Mouse (Mus musculus): ENCODE measurements at regions not wholly inside any gene's neighbourhood (a gene's known extent, or its start where the extent isn't known, plus 50 kb on each side); places are given as distances from the start of the nearest gene placed in this dataset.

- ATAC-seq: no peak
- no peaks in the 10 kb centered on the region for H3K27me3 ChIP-seq (ENCODE audit: insufficient read depth, low read length)
Measured at GRCm38 (mm10) chr13:25570641-25571040, 300.3 kb upstream of the Nrsn1 start.

GRCm38 (mm10) chr13:25562746-25563145 lies 292.4 kb upstream of the Nrsn1 start:
- H3K27me3 ChIP-seq (ENCODE audit: insufficient read depth, low read length): no peaks in the 10 kb centered on the region
- no peak overlapping the region for H3K4me2 ChIP-seq (ENCODE audit: low read depth, low read length)
- DNase-seq (peak; percentile 18), ATAC-seq (no peak)
- TF ChIP-seq CTCF (IDR thresholded peaks at IDR 0.05; ENCODE audit: low read depth) (peak; percentile 84), EP300 (IDR thresholded peaks at IDR 0.05; ENCODE audit: low read depth) (no peak)
- WGBS (ENCODE audit: insufficient replicate concordance): 3% methylated on average over 2 of the region's 2 CpGs
- H3K9me3 ChIP-seq (ENCODE audit: low read length): no peaks in the 10 kb centered on the region
- H3K4me3 ChIP-seq (ENCODE audit: low read depth, low read length): no peak overlapping the region
- H3K4me1 ChIP-seq (ENCODE audit: insufficient read depth): no peaks in the 10 kb centered on the region
- H3K9ac ChIP-seq (replicated peaks): no peak overlapping the region
- H3K27ac ChIP-seq (ENCODE audit: low read depth): no peak overlapping the region
- H3K36me3 ChIP-seq (replicated peaks; ENCODE audit: insufficient read depth, low read length): no peaks in the 10 kb centered on the region

More at GRCm38 (mm10) chr13:25570641-25571040, 300.3 kb upstream of the Nrsn1 start:
- no peaks in the 10 kb centered on the region for H3K9me3 ChIP-seq (ENCODE audit: low read length)
- DNase-seq: no peak
- H3K4me1 ChIP-seq (ENCODE audit: insufficient read depth): no peaks in the 10 kb centered on the region
- no peak overlapping the region for H3K9ac ChIP-seq (replicated peaks)
- no peak overlapping the region for H3K4me3 ChIP-seq (ENCODE audit: low read depth, low read length)
- no peak for TF ChIP-seq CTCF (IDR thresholded peaks at IDR 0.05; ENCODE audit: low read depth)
- TF ChIP-seq EP300 (IDR thresholded peaks at IDR 0.05; ENCODE audit: low read depth): no peak
- H3K27ac ChIP-seq (ENCODE audit: low read depth): no peak overlapping the region
- no peak overlapping the region for H3K4me2 ChIP-seq (ENCODE audit: low read depth, low read length)
- 75% methylated on average over 5 of the region's 5 CpGs for WGBS (ENCODE audit: insufficient replicate concordance)
- no peaks in the 10 kb centered on the region for H3K36me3 ChIP-seq (replicated peaks; ENCODE audit: insufficient read depth, low read length)

GRCm38 (mm10) chr13:25560339-25560738 lies 290.0 kb upstream of the Nrsn1 start:
- H3K4me3 ChIP-seq (ENCODE audit: low read depth, low read length): no peak overlapping the region
- no peaks in the 10 kb centered on the region for H3K36me3 ChIP-seq (replicated peaks; ENCODE audit: insufficient read depth, low read length)
- 30% methylated on average over 2 of the region's 2 CpGs for WGBS (ENCODE audit: insufficient replicate concordance)
- H3K27me3 ChIP-seq (ENCODE audit: insufficient read depth, low read length): no peaks in the 10 kb centered on the region
- H3K27ac ChIP-seq (ENCODE audit: low read depth): no peak overlapping the region
- H3K4me2 ChIP-seq (ENCODE audit: low read depth, low read length): no peak overlapping the region
- DNase-seq (no peak), ATAC-seq (no peak)
- no peaks in the 10 kb centered on the region for H3K4me1 ChIP-seq (ENCODE audit: insufficient read depth)
- H3K9me3 ChIP-seq (ENCODE audit: low read length): no peaks in the 10 kb centered on the region
- H3K9ac ChIP-seq (replicated peaks): no peak overlapping the region
- TF ChIP-seq CTCF (IDR thresholded peaks at IDR 0.05; ENCODE audit: low read depth): no peak
- TF ChIP-seq EP300 (IDR thresholded peaks at IDR 0.05; ENCODE audit: low read depth): no peak

GRCm38 (mm10) chr13:25554962-25555361 lies 284.7 kb upstream of the Nrsn1 start:
- H3K27me3 ChIP-seq (ENCODE audit: insufficient read depth, low read length): no peaks in the 10 kb centered on the region
- no peaks in the 10 kb centered on the region for H3K36me3 ChIP-seq (replicated peaks; ENCODE audit: insufficient read depth, low read length)
- WGBS (ENCODE audit: insufficient replicate concordance): 70% methylated on average over 6 of the region's 6 CpGs
- H3K9ac ChIP-seq (replicated peaks): no peak overlapping the region
- TF ChIP-seq CTCF (IDR thresholded peaks at IDR 0.05; ENCODE audit: low read depth) (no peak), EP300 (IDR thresholded peaks at IDR 0.05; ENCODE audit: low read depth) (no peak)
- DNase-seq: no peak
- H3K4me3 ChIP-seq (ENCODE audit: low read depth, low read length): no peak overlapping the region
- no peaks in the 10 kb centered on the region for H3K9me3 ChIP-seq (ENCODE audit: low read length)
- no peak overlapping the region for H3K27ac ChIP-seq (ENCODE audit: low read depth)
- H3K4me2 ChIP-seq (ENCODE audit: low read depth, low read length): no peak overlapping the region
- H3K4me1 ChIP-seq (ENCODE audit: insufficient read depth): no peaks in the 10 kb centered on the region
- no peak for ATAC-seq

GRCm38 (mm10) chr13:25548551-25548950 lies 278.2 kb upstream of the Nrsn1 start:
- no peak for TF ChIP-seq EP300 (IDR thresholded peaks at IDR 0.05; ENCODE audit: low read depth)
- H3K27ac ChIP-seq (ENCODE audit: low read depth): no peak overlapping the region
- no peak overlapping the region for H3K4me3 ChIP-seq (ENCODE audit: low read depth, low read length)
- DNase-seq (no peak), ATAC-seq (no peak)
- 80% methylated on average over 9 of the region's 9 CpGs for WGBS (ENCODE audit: insufficient replicate concordance)
- no peaks in the 10 kb centered on the region for H3K36me3 ChIP-seq (replicated peaks; ENCODE audit: insufficient read depth, low read length)
- H3K9ac ChIP-seq (replicated peaks): no peak overlapping the region
- H3K27me3 ChIP-seq (ENCODE audit: insufficient read depth, low read length): no peaks in the 10 kb centered on the region
- H3K9me3 ChIP-seq (ENCODE audit: low read length): no peaks in the 10 kb centered on the region
- no peaks in the 10 kb centered on the region for H3K4me1 ChIP-seq (ENCODE audit: insufficient read depth)
- H3K4me2 ChIP-seq (ENCODE audit: low read depth, low read length): no peak overlapping the region

GRCm38 (mm10) chr13:25547150-25548145 lies 277.1 kb upstream of the Nrsn1 start:
- no peak overlapping the region for H3K4me2 ChIP-seq (ENCODE audit: low read depth, low read length)
- H3K9me3 ChIP-seq (ENCODE audit: low read length): no peaks in the 10 kb centered on the region
- ATAC-seq (no peak), DNase-seq (no peak)
- H3K36me3 ChIP-seq (replicated peaks; ENCODE audit: insufficient read depth, low read length): no peaks in the 10 kb centered on the region
- no peak overlapping the region for H3K27ac ChIP-seq (ENCODE audit: low read depth)
- no peak overlapping the region for H3K9ac ChIP-seq (replicated peaks)
- WGBS (ENCODE audit: insufficient replicate concordance): 77% methylated on average over 12 of the region's 12 CpGs
- H3K4me1 ChIP-seq (ENCODE audit: insufficient read depth): no peaks in the 10 kb centered on the region
- H3K4me3 ChIP-seq (ENCODE audit: low read depth, low read length): no peak overlapping the region
- TF ChIP-seq CTCF (IDR thresholded peaks at IDR 0.05; ENCODE audit: low read depth) (no peak), EP300 (IDR thresholded peaks at IDR 0.05; ENCODE audit: low read depth) (no peak)
- H3K27me3 ChIP-seq (ENCODE audit: insufficient read depth, low read length): no peaks in the 10 kb centered on the region
